12 mouse cellular contexts compared by ENCODE assay signal in the genomic region with DNA sequence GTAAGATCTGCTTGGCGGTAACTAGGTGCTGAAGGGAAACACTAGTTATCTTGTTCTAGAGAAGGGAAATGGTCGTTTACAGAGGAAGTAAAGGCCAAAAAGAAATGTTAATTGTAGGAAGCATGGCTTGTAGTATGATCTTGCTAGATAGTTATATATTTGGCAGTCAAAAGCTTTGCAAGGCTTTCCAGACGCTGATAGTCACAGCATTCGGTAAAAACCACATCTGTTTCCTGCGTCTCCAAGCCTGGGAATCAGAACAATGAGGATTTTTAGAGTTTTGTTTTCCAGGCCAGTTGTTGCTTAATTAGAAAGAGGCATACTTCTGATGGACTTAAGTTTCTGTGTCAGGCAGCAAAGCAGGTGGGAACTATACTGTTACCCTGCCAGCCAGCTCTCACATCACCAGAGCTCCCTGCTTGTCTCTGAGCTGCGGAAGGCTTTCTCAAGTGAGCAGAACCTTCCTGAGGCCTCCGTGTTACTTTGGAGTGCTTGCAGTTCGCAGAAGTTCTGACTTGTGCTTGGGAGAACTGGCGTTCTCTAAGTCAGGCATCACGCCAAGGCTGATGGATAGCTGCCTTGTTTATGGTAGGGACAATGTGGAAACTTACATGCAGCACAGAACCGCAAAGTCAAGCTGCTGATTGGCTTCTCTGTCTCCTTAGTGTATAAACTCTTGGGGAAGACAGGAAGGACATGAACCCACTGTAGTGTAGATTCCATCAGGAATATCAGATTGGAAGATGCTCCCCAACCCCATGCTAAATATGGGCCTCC.
DNase-seq lines count a peak whose midpoint lies in the region; ATAC-seq and TF ChIP-seq lines count a peak whose summit lies in the region.
"Had no signal": no experiment of that assay in that cellular context is flagged by ENCODE, and none has a peak within 500 bp of the region (broad histone marks: within the 10 kb centered on the region; RNA-seq: fewer than 3 reads in every experiment).

No protein-coding gene starts in this region.

- 41% methylated on average over 11 of the region's 11 CpGs for WGBS in heart, postnatal 0 days

- no peaks in the 10 kb centered on the region for H3K36me3 ChIP-seq in heart, postnatal 0 days (replicated peaks; ENCODE audit: control insufficient read depth, insufficient read depth, low read length)

- no peak for TF ChIP-seq EP300 in heart, postnatal 0 days (IDR thresholded peaks at IDR 0.05; ENCODE audit: low read depth)

- DNase-seq in kidney, postnatal 10 days: peak; percentile 24
- no peak for DNase-seq in kidney, adult 9 months
- DNase-seq in heart, postnatal 0 days (ENCODE audit: low spot score): peak; percentile 49
- DNase-seq in lung, postnatal 14 days: peak; percentile 73
- DNase-seq in layer of hippocampus, postnatal 25 days (ENCODE audit: extremely low spot score in 1 of 2, low spot score in 1 of 2): no peak
- no peak for DNase-seq in adrenal gland, postnatal 25 days
- no peak for DNase-seq in layer of hippocampus, adult 18-20 months (ENCODE audit: low spot score in 2 of 2)
- DNase-seq: cerebellum, adult 8-10 months; retina, postnatal 1 day had no signal

- H3K27ac ChIP-seq in embryonic fibroblast, embryonic 13.5 days (ENCODE audit: insufficient read depth, low read length): peak overlapping the region; percentile 24; the same call in 1 of the 2 replicates
- peak overlapping the region; percentile 74 for H3K27ac ChIP-seq in heart, postnatal 0 days (ENCODE audit: low read depth)
- H3K27ac ChIP-seq: macrophage had no signal

- H3K4me2 ChIP-seq in heart, postnatal 0 days (ENCODE audit: low read depth, low read length): no peak overlapping the region

- no peaks in the 10 kb centered on the region for H3K9me3 ChIP-seq in heart, postnatal 0 days (replicated peaks; ENCODE audit: control insufficient read depth, low read length)

- TF ChIP-seq CTCF in embryonic fibroblast, embryonic 13.5 days (IDR thresholded peaks at IDR 0.05; ENCODE audit: borderline replicate concordance, insufficient read depth, low read length): no peak
- TF ChIP-seq CTCF in heart, postnatal 0 days (IDR thresholded peaks at IDR 0.05; ENCODE audit: low read depth): no peak

- no peaks in the 10 kb centered on the region for H3K4me1 ChIP-seq in embryonic fibroblast, embryonic 13.5 days (ENCODE audit: control insufficient read depth, insufficient read depth, low read length)
- no peaks in the 10 kb centered on the region for H3K4me1 ChIP-seq in heart, postnatal 0 days (ENCODE audit: control insufficient read depth, insufficient read depth)

- no peak for ATAC-seq in heart, postnatal 0 days (ENCODE audit: insufficient read depth, low read depth)
- ATAC-seq: inflammation-experienced regulatory T-cells, adult 6 months had no signal

- H3K27me3 ChIP-seq in heart, postnatal 0 days (ENCODE audit: control insufficient read depth, insufficient read depth, low read length): no peaks in the 10 kb centered on the region

- H3K9ac ChIP-seq in heart, postnatal 0 days (replicated peaks; ENCODE audit: low read depth, low read length): no peak overlapping the region

- TF ChIP-seq POLR2A in embryonic fibroblast, embryonic 13.5 days (IDR thresholded peaks at IDR 0.05; ENCODE audit: low read depth, low read length): no peak

- H3K4me3 ChIP-seq in embryonic fibroblast, embryonic 13.5 days (ENCODE audit: insufficient read depth, low read length): no peak overlapping the region
- no peak overlapping the region for H3K4me3 ChIP-seq in heart, postnatal 0 days (ENCODE audit: low read depth, low read length)

Comparison
In these comparisons a context has a peak if more than half of its experiments do, and no peak if none do; other contexts are left out.
1. DNase-seq: peak in kidney, postnatal 10 days (single experiment), heart, postnatal 0 days (single experiment) and lung, postnatal 14 days (single experiment); none in kidney, adult 9 months (single experiment), layer of hippocampus, postnatal 25 days (0 of 2), adrenal gland, postnatal 25 days (single experiment) and layer of hippocampus, adult 18-20 months (0 of 2).